Mouse (Mus musculus): ENCODE data around the gene Nek2. TPM values are rescaled to one million over a fixed set of nuclear protein-coding genes. Genes with fewer than 3 reads are reported as not detected.

The Nek2 gene
- polyA plus RNA-seq, 1 experiment from 2014 or later, result 29.8 TPM

GRCm38 (mm10) chr1:191817418-191818144 is 3.7 kb upstream of the Nek2 start:
- no peak overlapping the region for H3K4me3 ChIP-seq
- H3K4me2 ChIP-seq (replicated peaks), result no peak overlapping the region
- no peak overlapping the region for H3K9ac ChIP-seq
- no peak overlapping the region for H3K27ac ChIP-seq
- peaks cover 15% of the 10 kb centered on the region for H3K4me1 ChIP-seq
- ATAC-seq (ENCODE audit: low FRiP score), result peak; percentile 57
- H3K36me3 ChIP-seq, result no peaks in the 10 kb centered on the region
- no peaks in the 10 kb centered on the region; the same call in 1 of the 2 replicates for H3K27me3 ChIP-seq
- 36% methylated on average over 19 of the region's 19 CpGs for WGBS
- H3K9me3 ChIP-seq (replicated peaks), result no peaks in the 10 kb centered on the region

GRCm38 (mm10) chr1:191818145-191818631 is 3.1 kb upstream of the Nek2 start:
- Histone ChIP-seq H3K4me2 (replicated peaks) (no peak overlapping the region), H3K27ac (no peak overlapping the region), H3K4me3 (no peak overlapping the region), H3K9me3 (replicated peaks) (no peaks in the 10 kb centered on the region), H3K9ac (no peak overlapping the region), H3K4me1 (peaks cover 15% of the 10 kb centered on the region), H3K27me3 (no peaks in the 10 kb centered on the region; the same call in 1 of the 2 replicates), H3K36me3 (no peaks in the 10 kb centered on the region)
- no peak for ATAC-seq (ENCODE audit: low FRiP score)
- 44% methylated on average over 6 of the region's 6 CpGs for WGBS

GRCm38 (mm10) chr1:191819026-191819425 is 2.2 kb upstream of the Nek2 start:
- H3K27me3 ChIP-seq, result no peaks in the 10 kb centered on the region; the same call in 1 of the 2 replicates
- H3K9me3 ChIP-seq (replicated peaks), result no peaks in the 10 kb centered on the region
- no peaks in the 10 kb centered on the region for H3K36me3 ChIP-seq
- no peak overlapping the region for H3K9ac ChIP-seq
- ATAC-seq (ENCODE audit: low FRiP score), result no peak
- H3K4me1 ChIP-seq, result peaks cover 15% of the 10 kb centered on the region
- no peak overlapping the region for H3K4me3 ChIP-seq
- no peak overlapping the region for H3K27ac ChIP-seq
- H3K4me2 ChIP-seq (replicated peaks), result no peak overlapping the region

GRCm38 (mm10) chr1:191820951-191821325 is 306 bp upstream of the Nek2 start:
- peak overlapping the region; percentile 56; the same call in 1 of the 2 replicates for H3K9ac ChIP-seq
- H3K4me1 ChIP-seq, result peaks cover 15% of the 10 kb centered on the region
- H3K4me2 ChIP-seq (replicated peaks), result peak overlapping the region; percentile 93
- peak overlapping the region; percentile 88 for H3K4me3 ChIP-seq
- H3K27ac ChIP-seq, result 0 out of 2 replicates have a peak overlapping the region, but pooled peaks have one; percentile 30
- peaks cover 13% of the 10 kb centered on the region; the same call in 1 of the 2 replicates for H3K36me3 ChIP-seq
- H3K9me3 ChIP-seq (replicated peaks), result no peaks in the 10 kb centered on the region
- 8% methylated on average over 15 of the region's 15 CpGs for WGBS
- ATAC-seq (ENCODE audit: low FRiP score), result no peak; the same call in 1 of the 2 replicates
- no peaks in the 10 kb centered on the region; the same call in 1 of the 2 replicates for H3K27me3 ChIP-seq

DNA sequence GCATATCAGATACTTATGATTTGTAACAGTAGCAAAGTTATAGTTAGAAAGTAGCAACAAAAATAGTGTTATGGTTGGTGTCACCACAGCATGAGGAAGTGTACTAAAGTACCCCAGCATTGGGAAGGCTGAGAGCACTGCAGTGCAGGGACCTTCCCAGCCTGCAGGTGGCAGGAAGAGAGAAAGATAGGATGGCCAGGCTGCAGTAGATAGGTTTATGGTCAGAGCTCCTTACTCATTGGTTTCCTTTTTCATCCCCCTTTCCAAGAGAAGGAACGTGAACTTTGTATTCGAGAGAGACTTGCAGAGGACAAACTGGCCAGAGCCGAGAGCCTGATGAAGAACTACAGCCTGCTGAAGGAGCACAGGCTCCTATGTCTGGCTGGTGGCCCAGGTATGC is 7.9 kb downstream of the Nek2 start:
- H3K27me3 ChIP-seq, result no peaks in the 10 kb centered on the region
- no peak overlapping the region for H3K4me2 ChIP-seq (replicated peaks)
- no peak overlapping the region for H3K4me3 ChIP-seq
- H3K27ac ChIP-seq, result no peak overlapping the region
- no peak for ATAC-seq (ENCODE audit: low FRiP score)
- no peaks in the 10 kb centered on the region for H3K9me3 ChIP-seq (replicated peaks)
- peaks cover 56% of the 10 kb centered on the region for H3K36me3 ChIP-seq
- no peaks in the 10 kb centered on the region for H3K4me1 ChIP-seq
- 94% methylated on average over 3 of the region's 3 CpGs for WGBS
- no peak overlapping the region for H3K9ac ChIP-seq

DNA sequence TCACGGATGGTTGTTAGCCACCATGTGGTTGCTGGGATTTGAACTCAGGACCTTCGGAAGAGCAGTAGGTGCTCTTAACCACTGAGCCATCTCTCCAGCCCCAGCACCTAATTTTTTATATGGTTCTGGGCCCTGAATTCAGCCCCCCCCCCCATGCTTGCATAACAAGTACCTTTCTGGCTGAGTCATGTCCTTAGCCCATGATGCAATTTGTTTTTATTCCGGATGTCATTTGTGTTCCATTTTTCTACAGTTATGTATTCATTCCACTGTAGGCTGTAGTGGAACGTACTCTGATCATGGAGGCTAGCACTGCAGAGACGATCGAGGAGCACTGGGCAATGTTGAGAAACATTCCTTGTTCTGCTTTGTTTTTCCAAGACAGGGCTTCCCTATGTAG is 12.2 kb downstream of the Nek2 start:
- Histone ChIP-seq H3K4me3 (no peak overlapping the region), H3K4me2 (replicated peaks) (no peak overlapping the region), H3K4me1 (no peaks in the 10 kb centered on the region), H3K27ac (no peak overlapping the region), H3K9me3 (replicated peaks) (no peaks in the 10 kb centered on the region), H3K27me3 (no peaks in the 10 kb centered on the region), H3K36me3 (peaks cover 23% of the 10 kb centered on the region), H3K9ac (no peak overlapping the region)
- WGBS, result 96% methylated on average over 6 of the region's 6 CpGs
- ATAC-seq (ENCODE audit: low FRiP score), result no peak

DNA sequence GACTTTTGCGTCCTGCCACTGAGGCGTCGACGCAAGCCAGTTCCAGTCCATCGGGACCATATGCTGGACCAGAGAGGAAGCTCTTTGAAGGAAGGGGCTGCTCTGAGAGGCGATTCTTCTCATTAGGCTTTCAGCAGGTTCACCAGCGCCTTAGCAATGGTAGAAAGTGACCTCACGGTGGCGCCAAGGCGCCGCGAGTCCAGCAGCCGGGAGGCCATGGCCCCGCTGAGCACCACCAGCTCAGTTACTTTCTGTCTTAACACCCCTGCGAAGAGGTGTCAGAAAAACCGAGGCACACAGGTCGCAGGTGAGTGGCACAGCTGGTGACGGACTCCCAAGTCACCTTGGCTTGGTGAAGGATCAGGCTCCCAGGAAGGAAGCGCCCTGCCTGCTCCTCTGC is 13.6 kb downstream of the Nek2 start:
- 12% methylated on average over 19 of the region's 19 CpGs for WGBS
- Histone ChIP-seq H3K4me3 (no peak overlapping the region), H3K9me3 (replicated peaks) (no peaks in the 10 kb centered on the region), H3K4me1 (peaks cover 8% of the 10 kb centered on the region; the same call in 1 of the 2 replicates), H3K27ac (no peak overlapping the region), H3K9ac (no peak overlapping the region), H3K4me2 (replicated peaks) (no peak overlapping the region), H3K36me3 (peaks cover 19% of the 10 kb centered on the region), H3K27me3 (no peaks in the 10 kb centered on the region)
- peak; percentile 30; the same call in 1 of the 2 replicates for ATAC-seq (ENCODE audit: low FRiP score)

GRCm38 (mm10) chr1:191836318-191836985 is 15.2 kb downstream of the Nek2 start:
- no peaks in the 10 kb centered on the region for H3K9me3 ChIP-seq (replicated peaks)
- no peaks in the 10 kb centered on the region for H3K27me3 ChIP-seq
- no peak overlapping the region for H3K27ac ChIP-seq
- H3K4me3 ChIP-seq, result no peak overlapping the region
- 49% methylated on average over 5 of the region's 5 CpGs for WGBS
- H3K4me2 ChIP-seq (replicated peaks), result no peak overlapping the region
- H3K9ac ChIP-seq, result no peak overlapping the region
- peaks cover 8% of the 10 kb centered on the region; the same call in 1 of the 2 replicates for H3K4me1 ChIP-seq
- ATAC-seq (ENCODE audit: low FRiP score), result no peak
- peaks cover 5% of the 10 kb centered on the region for H3K36me3 ChIP-seq

GRCm38 (mm10) chr1:191837691-191838090 is 16.4 kb downstream of the Nek2 start:
- H3K4me3 ChIP-seq, result no peak overlapping the region
- H3K27ac ChIP-seq, result no peak overlapping the region
- no peaks in the 10 kb centered on the region for H3K36me3 ChIP-seq
- no peak for ATAC-seq (ENCODE audit: low FRiP score)
- 80% methylated on average over 3 of the region's 3 CpGs for WGBS
- no peak overlapping the region for H3K9ac ChIP-seq
- peaks cover 8% of the 10 kb centered on the region; the same call in 1 of the 2 replicates for H3K4me1 ChIP-seq
- no peaks in the 10 kb centered on the region for H3K27me3 ChIP-seq
- no peak overlapping the region for H3K4me2 ChIP-seq (replicated peaks)
- H3K9me3 ChIP-seq (replicated peaks), result no peaks in the 10 kb centered on the region

- Histone ChIP-seq H3K4me3 (no peak overlapping the region), H3K9ac (peak overlapping the region; percentile 18; the same call in 1 of the 2 replicates), H3K9me3 (replicated peaks) (no peaks in the 10 kb centered on the region), H3K27me3 (no peaks in the 10 kb centered on the region), H3K36me3 (no peaks in the 10 kb centered on the region), H3K4me1 (peaks cover 8% of the 10 kb centered on the region; the same call in 1 of the 2 replicates), H3K4me2 (replicated peaks) (0 out of 2 replicates have a peak overlapping the region, but pooled peaks have one; percentile 15), H3K27ac (0 out of 2 replicates have a peak overlapping the region, but pooled peaks have one; percentile 30)
- WGBS, result 39% methylated on average over 17 of the region's 17 CpGs
- ATAC-seq (ENCODE audit: low FRiP score), result no peak
Measured at GRCm38 (mm10) chr1:191838994-191839741, 17.9 kb downstream of the Nek2 start.

- no peak overlapping the region for H3K4me3 ChIP-seq
- H3K36me3 ChIP-seq, result no peaks in the 10 kb centered on the region
- H3K4me2 ChIP-seq (replicated peaks), result no peak overlapping the region
- 87% methylated on average over 11 of the region's 11 CpGs for WGBS
- H3K27me3 ChIP-seq, result no peaks in the 10 kb centered on the region
- no peak overlapping the region for H3K9ac ChIP-seq
- peaks cover 8% of the 10 kb centered on the region; the same call in 1 of the 2 replicates for H3K4me1 ChIP-seq
- H3K9me3 ChIP-seq (replicated peaks), result no peaks in the 10 kb centered on the region
- no peak for ATAC-seq (ENCODE audit: low FRiP score)
- H3K27ac ChIP-seq, result no peak overlapping the region
Measured at GRCm38 (mm10) chr1:191840774-191841565, 19.7 kb downstream of the Nek2 start.
